Mouse (Mus musculus): Measurements from ENCODE around the gene Ate1. TPM values are rescaled to one million over a fixed set of nuclear protein-coding genes. Genes with fewer than 3 reads are reported as not detected.
A peak's percentile ranks its signal among the peaks of the same experiment; 100 is the strongest.
"Not testable (repeated sequence)": the region's sequence is repeated elsewhere in the genome, so short reads cannot be mapped to it uniquely, and the experiment has no call there.

Gene Ate1
- 10 to 100 TPM; 65.3 to 66.7 TPM for total RNA-seq (2021)

GRCm38 (mm10) chr7:130520049-130520425 lies at the start of gene Ate1:
Ate1 (minus strand) TSS chr7:130520369.
- DNase-seq (ENCODE audit: extremely low spot score in 1 of 2, low spot score in 1 of 2) = no peak

- no peak for DNase-seq (ENCODE audit: extremely low spot score in 1 of 2, low spot score in 1 of 2)
These were observed 48.7 kb upstream of the Ate1 start for GRCm38 (mm10) chr7:130568783-130569436.

- DNase-seq (ENCODE audit: extremely low spot score in 1 of 2, low spot score in 1 of 2) = no peak
These were observed 44.4 kb upstream of the Ate1 start for GRCm38 (mm10) chr7:130564596-130564995.

GRCm38 (mm10) chr7:130563880-130564279 lies 43.7 kb upstream of the Ate1 start:
- DNase-seq (ENCODE audit: extremely low spot score in 1 of 2, low spot score in 1 of 2) = no peak

DNA sequence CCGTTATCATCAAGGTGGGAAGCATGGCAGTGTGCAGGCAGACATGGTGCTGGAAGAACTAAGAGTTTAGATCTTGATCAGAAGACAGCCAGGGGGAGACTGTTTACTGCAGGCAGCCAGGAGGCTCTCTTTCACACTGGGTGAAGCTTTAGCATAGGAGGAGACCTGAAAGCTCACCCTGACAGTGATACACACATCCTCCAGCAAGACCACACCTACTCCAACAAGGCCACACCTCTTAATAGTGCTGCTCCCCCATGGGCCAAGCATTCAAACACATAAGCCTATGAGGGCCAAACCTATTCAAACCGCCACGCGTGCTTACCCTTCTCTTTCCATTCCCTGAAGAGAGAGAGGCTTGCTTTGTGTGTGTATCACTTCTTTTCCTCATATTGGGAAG lies 43.1 kb upstream of the Ate1 start:
- no peak for DNase-seq (ENCODE audit: extremely low spot score in 1 of 2, low spot score in 1 of 2)

DNA sequence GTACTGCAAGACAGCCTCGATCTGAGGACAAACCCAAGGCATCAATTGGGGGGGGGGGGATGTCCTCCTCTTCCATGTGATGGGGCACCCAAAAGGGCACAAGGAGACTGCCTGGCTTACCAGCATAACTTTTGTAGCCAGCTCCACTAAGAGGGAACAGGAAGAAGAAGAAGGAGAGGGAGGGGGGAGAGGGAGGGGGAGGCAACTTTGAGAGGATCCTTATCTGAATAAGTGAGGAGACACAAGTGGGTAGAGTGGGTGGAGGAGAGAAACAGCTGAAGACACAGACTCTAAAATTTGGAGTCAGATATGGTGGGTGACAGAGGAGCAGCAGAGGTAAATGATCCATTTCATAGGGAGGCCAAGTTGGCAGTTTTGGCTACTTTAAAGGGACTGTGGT lies 40.8 kb upstream of the Ate1 start:
- DNase-seq (ENCODE audit: extremely low spot score in 1 of 2, low spot score in 1 of 2) = no peak

DNA sequence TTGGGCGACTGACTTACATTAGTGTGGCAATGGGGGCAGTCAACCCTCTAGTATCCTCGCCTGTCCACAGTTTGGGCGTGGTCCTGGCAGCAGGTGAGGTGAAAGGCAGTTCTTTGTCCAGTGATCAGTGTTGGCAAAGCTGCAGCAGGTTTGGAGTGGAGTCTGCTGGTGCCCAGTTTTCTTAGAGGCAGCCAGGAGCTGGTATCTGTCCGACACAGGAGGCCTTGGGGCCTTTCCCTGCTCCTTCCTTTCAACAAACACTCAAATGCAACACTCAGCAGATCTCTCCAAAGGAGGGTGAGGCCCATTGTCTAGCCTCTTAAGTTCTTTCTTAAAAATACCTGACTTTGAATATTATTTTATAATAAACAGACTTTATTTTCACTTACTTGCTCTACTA lies 38.4 kb upstream of the Ate1 start:
- no peak for DNase-seq (ENCODE audit: extremely low spot score in 1 of 2, low spot score in 1 of 2)

GRCm38 (mm10) chr7:130555597-130555996 lies 35.4 kb upstream of the Ate1 start:
- DNase-seq (ENCODE audit: extremely low spot score in 1 of 2, low spot score in 1 of 2) = no peak

DNA sequence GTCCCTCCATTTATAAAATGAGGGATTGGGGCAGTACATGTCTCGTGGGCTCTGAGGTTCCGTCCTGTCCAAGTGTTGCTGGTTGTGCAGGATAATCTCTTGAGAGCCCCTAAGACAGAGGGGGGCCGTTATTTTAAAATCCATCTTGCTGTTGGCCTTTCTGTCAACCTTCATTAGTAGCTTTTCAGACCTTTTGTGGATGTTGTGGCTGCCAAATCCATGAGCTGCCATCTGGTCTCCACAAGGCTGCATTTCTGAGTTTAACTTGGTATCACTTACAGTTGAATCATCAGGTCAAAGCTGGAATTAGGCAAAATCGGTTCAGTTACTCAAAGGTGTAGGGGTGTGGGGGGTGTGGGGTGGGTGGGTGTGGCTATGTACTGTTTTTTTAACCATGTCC lies 33.2 kb upstream of the Ate1 start:
- no peak for DNase-seq (ENCODE audit: extremely low spot score in 1 of 2, low spot score in 1 of 2)

- no peak for DNase-seq (ENCODE audit: extremely low spot score in 1 of 2, low spot score in 1 of 2)
These were observed 32.6 kb upstream of the Ate1 start for GRCm38 (mm10) chr7:130552780-130553179.

GRCm38 (mm10) chr7:130547635-130548175 lies 27.5 kb upstream of the Ate1 start:
- no peak for DNase-seq (ENCODE audit: extremely low spot score in 1 of 2, low spot score in 1 of 2)

DNA sequence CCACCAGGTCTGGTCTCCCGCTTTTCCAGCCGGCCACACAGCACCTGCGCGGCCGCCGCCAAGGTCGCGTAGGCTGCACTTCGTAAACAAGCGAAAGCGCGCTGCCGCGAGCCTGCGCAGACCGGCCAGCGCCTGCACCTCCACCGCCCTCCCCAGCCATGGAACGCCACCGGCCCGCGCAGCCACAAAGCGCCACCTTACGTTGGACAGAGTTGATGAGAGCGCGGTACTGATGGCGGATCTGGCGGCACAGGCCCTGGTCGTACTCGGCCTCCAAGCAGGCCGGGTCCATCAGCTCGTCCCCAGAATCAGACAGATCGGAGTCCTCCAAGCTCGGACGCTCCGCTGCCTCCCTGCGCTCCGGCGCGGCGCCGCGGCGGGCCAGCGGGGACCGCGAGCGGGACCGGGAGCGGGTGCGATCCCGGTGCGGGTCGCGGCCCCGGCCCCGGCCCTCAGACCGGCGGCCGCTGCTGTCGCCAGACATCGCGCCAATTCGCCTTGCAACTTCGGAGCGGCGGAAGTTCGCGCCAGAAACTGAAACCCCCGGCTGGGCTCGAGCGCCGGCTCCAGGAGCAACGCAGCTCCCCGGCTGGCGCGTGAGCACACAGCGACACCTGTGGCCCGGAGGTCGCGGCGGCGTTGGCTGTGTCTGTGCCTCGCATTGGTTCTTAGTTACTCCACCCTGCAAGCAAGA lies 26.8 kb upstream of the Ate1 start:
- DNase-seq (ENCODE audit: extremely low spot score in 1 of 2, low spot score in 1 of 2) = peak; percentile 86 to 89

GRCm38 (mm10) chr7:130546421-130546790 lies 26.2 kb upstream of the Ate1 start:
- DNase-seq (ENCODE audit: extremely low spot score in 1 of 2, low spot score in 1 of 2) = no peak

DNA sequence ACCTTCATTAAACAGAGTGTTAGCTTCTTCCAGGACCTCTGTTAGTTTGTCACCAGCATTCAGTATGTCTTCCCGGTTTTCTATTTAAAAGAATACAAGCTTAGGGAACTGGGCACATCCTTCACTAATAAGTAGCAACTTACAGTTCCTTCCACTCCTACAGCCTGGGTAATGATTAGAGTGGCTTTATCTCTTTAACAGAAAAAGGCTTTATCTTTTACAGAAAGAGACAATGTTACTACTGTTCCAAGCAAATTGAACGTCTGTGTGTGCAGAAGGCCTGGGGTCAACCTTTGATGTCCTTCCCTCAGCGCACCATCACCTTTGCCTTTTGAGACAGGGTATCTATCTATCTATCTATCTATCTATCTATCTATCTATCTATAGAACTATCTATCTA lies 25.7 kb upstream of the Ate1 start:
- DNase-seq (ENCODE audit: extremely low spot score in 1 of 2, low spot score in 1 of 2) = no peak

- DNase-seq (ENCODE audit: extremely low spot score in 1 of 2, low spot score in 1 of 2) = no peak
These were observed 25.2 kb upstream of the Ate1 start for GRCm38 (mm10) chr7:130545401-130545800.

DNA sequence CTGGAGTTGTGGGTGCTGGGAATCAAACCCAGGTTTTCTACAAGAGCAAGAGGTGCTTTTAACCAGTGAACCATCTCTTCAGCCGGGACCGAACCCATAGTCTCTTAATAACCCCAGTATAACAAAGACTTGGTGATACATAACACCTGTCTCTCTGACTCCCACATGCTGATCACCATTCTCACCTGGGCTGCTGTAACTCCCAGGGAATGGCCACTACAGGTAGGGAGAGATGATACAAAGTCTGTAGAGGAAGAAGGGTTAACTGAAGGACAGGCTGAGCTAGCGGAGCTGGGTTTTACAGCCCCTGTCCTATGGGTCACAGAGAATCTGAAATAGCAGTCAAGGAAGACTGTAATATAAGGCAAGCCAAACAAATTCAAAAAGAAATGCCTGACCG lies 23.0 kb upstream of the Ate1 start:
- no peak for DNase-seq (ENCODE audit: extremely low spot score in 1 of 2, low spot score in 1 of 2)

- DNase-seq (ENCODE audit: extremely low spot score in 1 of 2, low spot score in 1 of 2) = no peak
These were observed 20.0 kb upstream of the Ate1 start for GRCm38 (mm10) chr7:130540176-130540575.

GRCm38 (mm10) chr7:130537068-130537467 lies 16.9 kb upstream of the Ate1 start:
- DNase-seq (ENCODE audit: extremely low spot score in 1 of 2, low spot score in 1 of 2) = no peak

- DNase-seq (ENCODE audit: extremely low spot score in 1 of 2, low spot score in 1 of 2) = no peak
These were observed 15.0 kb upstream of the Ate1 start for GRCm38 (mm10) chr7:130535174-130535573.

GRCm38 (mm10) chr7:130533316-130534260 lies 13.4 kb upstream of the Ate1 start:
- peak; percentile 88 to 99 for DNase-seq (ENCODE audit: extremely low spot score in 1 of 2, low spot score in 1 of 2)

- DNase-seq (ENCODE audit: extremely low spot score in 1 of 2, low spot score in 1 of 2) = not testable (repeated sequence)
These were observed 11.0 kb upstream of the Ate1 start for GRCm38 (mm10) chr7:130531138-130531537.
